Mouse (Mus musculus) lung, postnatal 0 days (tissue): ENCODE results near the gene Dmwd.

Source experiments
- CTCF ChIP-seq: IDR thresholded peaks from 2 replicates; pipeline ENCODE4 v1.5.1; 2016; ENCODE audit warnings: antibody characterized with exemption, mild to moderate bottlenecking
- EP300 ChIP-seq: IDR thresholded peaks from 2 replicates; pipeline ENCODE4 v1.6.1; 2016; ENCODE audit warnings: antibody characterized with exemption, mild to moderate bottlenecking, control low read depth

- TF ChIP-seq CTCF: no peak
- TF ChIP-seq EP300: no peak
These were observed 33.5 kb downstream of the Dmwd start for GRCm38 (mm10) chr7:19109565-19109964.
